ENCODE assay signal across 11 mouse cellular contexts in genomic region chr16:76621715-76622114, GRCm38 (mm10).
DNase-seq lines count a peak whose midpoint lies in the region; ATAC-seq and TF ChIP-seq lines count a peak whose summit lies in the region.
"Had no signal": no experiment of that assay in that cellular context is flagged by ENCODE, and none has a peak within 500 bp of the region (broad histone marks: within the 10 kb centered on the region; RNA-seq: fewer than 3 reads in every experiment).

No protein-coding gene starts in this region.

- no peaks in the 10 kb centered on the region for H3K36me3 ChIP-seq in kidney, embryonic 14.5 days (ENCODE audit: control insufficient read depth, insufficient read depth, low read length)

- CTCF ChIA-PET in Patski (lab: Charles Lee) = interaction anchor here (1.3 kb wide), 1 partner anchor 13 kb away, joined by 3 read pairs; no protein-coding TSS in a partner anchor

- WGBS in kidney, embryonic 14.5 days = 12% methylated on average over 8 of the region's 8 CpGs

- no peak overlapping the region for H3K27ac ChIP-seq in kidney, embryonic 14.5 days (ENCODE audit: low read depth, low read length)

- in situ Hi-C loops in Patski (cut with MboI; ENCODE audit: low pct_unique_long_range_greater_than_20kb) = no loop called here

- H3K4me3 ChIP-seq in kidney, embryonic 14.5 days (ENCODE audit: low read length) = no peak overlapping the region

- no peak for DNase-seq in frontal cortex, postnatal 25 days (ENCODE audit: low spot score in 2 of 2)
- peak; percentile 18 for DNase-seq in kidney, postnatal 10 days
- DNase-seq in Patski (ENCODE audit: low read depth, low spot score) = peak; percentile 6
- peak; percentile 44 for DNase-seq in forelimb bud, embryonic 11.5 days (ENCODE audit: low read depth, low spot score)
- DNase-seq in cerebellum, adult 9-11 months = no peak
- DNase-seq: B cell, adult 2 months; kidney, postnatal 36 days; lung, postnatal 36 days had no signal

- H3K4me1 ChIP-seq in kidney, embryonic 14.5 days (ENCODE audit: control insufficient read depth, insufficient read depth, low read length) = peaks cover 4% of the 10 kb centered on the region; the same call in 1 of the 2 replicates

- TF ChIP-seq CTCF in Patski (IDR thresholded peaks at IDR 0.05) = no peak

- H3K9ac ChIP-seq in kidney, embryonic 14.5 days (ENCODE audit: low read depth, low read length) = no peak overlapping the region

- H3K4me2 ChIP-seq in kidney, embryonic 14.5 days (replicated peaks; ENCODE audit: low read depth, low read length) = no peak overlapping the region

- no peaks in the 10 kb centered on the region for H3K9me3 ChIP-seq in kidney, embryonic 14.5 days (ENCODE audit: control insufficient read depth, low read length)

- POLR2A ChIA-PET in Patski (lab: Charles Lee) = no interaction called here

- peak; percentile 13; the same call in 1 of the 2 replicates for ATAC-seq in frontal cortex, adult (ENCODE audit: low TSS enrichment)
- no peak for ATAC-seq in kidney, embryonic 14.5 days (ENCODE audit: low FRiP score, low TSS enrichment)
- no peak for ATAC-seq in Patski
- ATAC-seq in inflammation-experienced regulatory T-cells, adult 6 months = no peak

- no peaks in the 10 kb centered on the region for H3K27me3 ChIP-seq in kidney, embryonic 14.5 days (ENCODE audit: control insufficient read depth, insufficient read depth, low read length)
- H3K27me3 ChIP-seq in Patski = no peaks in the 10 kb centered on the region

Comparison
In these comparisons a context has a peak if more than half of its experiments do, and no peak if none do; other contexts are left out.
1. DNase-seq: peak in kidney, postnatal 10 days (single experiment), Patski (single experiment) and forelimb bud, embryonic 11.5 days (single experiment); none in frontal cortex, postnatal 25 days (0 of 2) and cerebellum, adult 9-11 months (single experiment).